Mouse (Mus musculus): ENCODE results near the gene Coro2b.

The Coro2b gene

GRCm38 (mm10) chr9:62513492-62514133 is 23.2 kb downstream of the Coro2b start:
- peak; percentile 72 for DNase-seq

GRCm38 (mm10) chr9:62510530-62510936 is 26.3 kb downstream of the Coro2b start:
- peak; percentile 37 for DNase-seq

GRCm38 (mm10) chr9:62509617-62510016 is 27.2 kb downstream of the Coro2b start:
- no peak for DNase-seq

GRCm38 (mm10) chr9:62508740-62509524 is 27.9 kb downstream of the Coro2b start:
- no peak for DNase-seq

- DNase-seq, result no peak
Measured at GRCm38 (mm10) chr9:62506467-62507067, 30.3 kb downstream of the Coro2b start.

GRCm38 (mm10) chr9:62504129-62504528 is 32.7 kb downstream of the Coro2b start:
- DNase-seq, result no peak

- no peak for DNase-seq
Measured at GRCm38 (mm10) chr9:62502361-62502760, 34.5 kb downstream of the Coro2b start.

- DNase-seq, result no peak
Measured at GRCm38 (mm10) chr9:62501566-62501965, 35.3 kb downstream of the Coro2b start.

GRCm38 (mm10) chr9:62500007-62500406 is 36.8 kb downstream of the Coro2b start:
- no peak for DNase-seq

- DNase-seq, result no peak
Measured at GRCm38 (mm10) chr9:62498945-62499344, 37.9 kb downstream of the Coro2b start.

- peak; percentile 36 for DNase-seq
Measured at GRCm38 (mm10) chr9:62497135-62498092, 39.4 kb downstream of the Coro2b start.

GRCm38 (mm10) chr9:62492306-62492990 is 44.4 kb downstream of the Coro2b start:
- no peak for DNase-seq

- DNase-seq, result no peak
Measured at GRCm38 (mm10) chr9:62491611-62492010, 45.2 kb downstream of the Coro2b start.

- DNase-seq, result peak; percentile 49
Measured at GRCm38 (mm10) chr9:62491104-62491503, 45.7 kb downstream of the Coro2b start.

- DNase-seq, result no peak
Measured at GRCm38 (mm10) chr9:62484107-62484506, 52.7 kb downstream of the Coro2b start.

- no peak for DNase-seq
Measured at GRCm38 (mm10) chr9:62482788-62483187, 54.1 kb downstream of the Coro2b start.

- DNase-seq, result no peak
Measured at GRCm38 (mm10) chr9:62480898-62481642, 55.8 kb downstream of the Coro2b start.

- DNase-seq, result no peak
Measured at GRCm38 (mm10) chr9:62480149-62480548, 56.7 kb downstream of the Coro2b start.

- DNase-seq, result peak; percentile 79
Measured at GRCm38 (mm10) chr9:62476782-62477487, 59.9 kb downstream of the Coro2b start.

- no peak for DNase-seq
Measured at GRCm38 (mm10) chr9:62474206-62474605, 62.6 kb downstream of the Coro2b start.

Data from kidney, postnatal 14 days (tissue).